Mouse (Mus musculus) urinary bladder, postnatal 25 days (tissue): ENCODE data around the gene Ppm1l.

Experiments used
- DNase-seq: peaks from one replicate; pipeline ENCODE4 v3.0.0; 2022; ENCODE audit warnings: low spot score

The Ppm1l gene

GRCm38 (mm10) chr3:69597211-69597610 lies 280.6 kb downstream of the Ppm1l start:
- no peak for DNase-seq

- DNase-seq, result no peak
Measured at GRCm38 (mm10) chr3:69597816-69598215, 281.2 kb downstream of the Ppm1l start.

- peak; percentile 37 for DNase-seq
Measured at GRCm38 (mm10) chr3:69598261-69599165, 281.9 kb downstream of the Ppm1l start, which contains the start of gene B3galnt1. TSS of gene B3galnt1 (minus strand) at chr3:69598960.

- no peak for DNase-seq
Measured at GRCm38 (mm10) chr3:69599166-69599500, 282.5 kb downstream of the Ppm1l start.

- DNase-seq, result no peak
Measured at GRCm38 (mm10) chr3:69606923-69607322, 290.3 kb downstream of the Ppm1l start.

- DNase-seq, result no peak
Measured at GRCm38 (mm10) chr3:69607468-69607867, 290.8 kb downstream of the Ppm1l start.

GRCm38 (mm10) chr3:69607909-69608308 lies 291.2 kb downstream of the Ppm1l start:
- DNase-seq, result no peak
